Mouse (Mus musculus): Measurements from ENCODE around the gene Rev3l.

GRCm38 (mm10) chr10:39908768-39909441 lies 177.0 kb downstream of the Rev3l start:
- no peak for TF ChIP-seq CTCF (IDR thresholded peaks at IDR 0.05; ENCODE audit: extremely low read depth, insufficient read depth, low read length)
- TF ChIP-seq POLR2A (IDR thresholded peaks at IDR 0.05; ENCODE audit: extremely low read depth, insufficient read depth, low read length): no peak

Data from cortical plate, adult 2 months (tissue).